Mouse (Mus musculus) kidney, adult 2 months (tissue): ENCODE measurements at regions not wholly inside any gene's neighbourhood (a gene's known extent, or its start where the extent isn't known, plus 50 kb on each side); places are given as distances from the start of the nearest gene placed in this dataset.

Source experiments
- DNase-seq: peaks from one replicate; pipeline ENCODE4 v3.0.0; 2021
- H3K27ac ChIP-seq: fragments of 200-500 bp; 2 replicates; pipeline ENCODE4 v1.5.1; 2012; ENCODE audit warnings: low read depth, low read length, control low read depth, inconsistent platforms; ENCODE audit not compliant: insufficient read depth
- H3K27me3 ChIP-seq: fragments of 200-500 bp; replicated peaks from 2 replicates; pipeline ENCODE4 v1.6.1; 2012; ENCODE audit warnings: mild to moderate bottlenecking, moderate library complexity, low read length, inconsistent platforms; ENCODE audit not compliant: control insufficient read depth, insufficient read depth
- H3K36me3 ChIP-seq: fragments of 200-500 bp; 2 replicates; pipeline ENCODE4 v1.6.1; 2012; ENCODE audit warnings: mild to moderate bottlenecking, moderate library complexity, low read length, inconsistent platforms; ENCODE audit not compliant: control insufficient read depth, insufficient read depth
- H3K4me1 ChIP-seq: fragments of 200-500 bp; 2 replicates; pipeline ENCODE4 v1.6.1; 2011; ENCODE audit warnings: low read length; ENCODE audit not compliant: control insufficient read depth, insufficient read depth
- H3K4me3 ChIP-seq: fragments of 200-500 bp; 2 replicates; pipeline ENCODE4 v1.5.1; 2011; ENCODE audit warnings: mild to moderate bottlenecking, low read depth, low read length, control low read depth; ENCODE audit not compliant: insufficient read depth
- CTCF ChIP-seq: fragments of 200-500 bp; conservative IDR thresholded peaks from 2 replicates; pipeline ENCODE4 v1.5.1; 2011; ENCODE audit warnings: low read depth, mild to moderate bottlenecking, control low read depth, low read length, moderate library complexity, mixed read lengths; ENCODE audit not compliant: insufficient read depth, insufficient read length
- POLR2A ChIP-seq: fragments of 200-500 bp; IDR thresholded peaks from one replicate; pipeline ENCODE4 v1.6.1; 2011; ENCODE audit warnings: low read depth, low read length, control low read depth
- WGBS: fragments of 180-500 bp; shearing (Covaris S2); methylation state at CpG from one replicate; pipeline ENCODE4 v1.1.7; 2018; 5-methylcytosine and 5-hydroxymethylcytosine counted together

- WGBS: 56% methylated on average over 5 of the region's 5 CpGs
- no peak overlapping the region for H3K27ac ChIP-seq
- DNase-seq: no peak
- no peaks in the 10 kb centered on the region for H3K4me1 ChIP-seq
- H3K27me3 ChIP-seq: no peaks in the 10 kb centered on the region
- H3K4me3 ChIP-seq: no peak overlapping the region
- TF ChIP-seq CTCF: no peak
- TF ChIP-seq POLR2A: no peak
- no peaks in the 10 kb centered on the region for H3K36me3 ChIP-seq
These were observed 174.7 kb upstream of the Ptbp2 start for GRCm38 (mm10) chr3:119958799-119959467.

GRCm38 (mm10) chr3:119957529-119957928 is 173.3 kb upstream of the Ptbp2 start:
- no peak overlapping the region for H3K4me3 ChIP-seq
- H3K36me3 ChIP-seq: no peaks in the 10 kb centered on the region
- TF ChIP-seq CTCF: no peak
- TF ChIP-seq POLR2A: no peak
- H3K27me3 ChIP-seq: no peaks in the 10 kb centered on the region
- H3K4me1 ChIP-seq: no peaks in the 10 kb centered on the region
- 94% methylated on average over 8 of the region's 8 CpGs for WGBS
- no peak overlapping the region for H3K27ac ChIP-seq
- no peak for DNase-seq

GRCm38 (mm10) chr3:119955745-119956615 is 171.7 kb upstream of the Ptbp2 start:
- Histone ChIP-seq H3K36me3 (no peaks in the 10 kb centered on the region), H3K4me3 (no peak overlapping the region), H3K4me1 (no peaks in the 10 kb centered on the region), H3K27ac (no peak overlapping the region), H3K27me3 (no peaks in the 10 kb centered on the region; the same call in 1 of the 2 replicates)
- TF ChIP-seq CTCF (no peak), POLR2A (no peak)
- WGBS: 67% methylated on average over 7 of the region's 7 CpGs
- DNase-seq: no peak

GRCm38 (mm10) chr3:119950721-119951120 is 166.5 kb upstream of the Ptbp2 start:
- TF ChIP-seq POLR2A (no peak), CTCF (no peak)
- peaks cover 1% of the 10 kb centered on the region; the same call in 1 of the 2 replicates for H3K27me3 ChIP-seq
- H3K4me3 ChIP-seq: no peak overlapping the region
- no peak for DNase-seq
- no peaks in the 10 kb centered on the region; the same call in 1 of the 2 replicates for H3K4me1 ChIP-seq
- H3K36me3 ChIP-seq: no peaks in the 10 kb centered on the region
- WGBS: 89% methylated on average over 3 of the region's 3 CpGs
- H3K27ac ChIP-seq: no peak overlapping the region

DNA sequence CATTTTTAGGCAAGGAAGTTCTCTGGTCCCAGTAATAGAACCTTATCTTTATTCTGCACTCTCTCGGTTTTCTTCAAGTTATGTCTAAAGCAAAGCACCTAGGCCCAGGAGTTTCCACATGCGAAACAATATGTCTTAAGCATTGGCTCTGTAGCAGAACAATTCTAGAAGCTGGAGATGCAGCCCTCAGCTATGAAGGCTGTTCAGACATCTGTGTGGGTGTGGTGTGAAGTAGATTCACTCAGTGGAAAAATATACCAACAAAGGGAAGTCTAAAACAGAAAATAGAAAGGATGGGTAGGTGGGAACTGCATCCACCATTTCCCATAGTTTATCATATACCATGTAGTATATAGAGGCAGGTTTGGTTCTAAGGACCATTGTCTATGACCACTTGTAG is 165.8 kb upstream of the Ptbp2 start:
- no peak overlapping the region for H3K4me3 ChIP-seq
- TF ChIP-seq CTCF: no peak
- no peak for TF ChIP-seq POLR2A
- 79% methylated on average over 2 of the region's 2 CpGs for WGBS

DNA sequence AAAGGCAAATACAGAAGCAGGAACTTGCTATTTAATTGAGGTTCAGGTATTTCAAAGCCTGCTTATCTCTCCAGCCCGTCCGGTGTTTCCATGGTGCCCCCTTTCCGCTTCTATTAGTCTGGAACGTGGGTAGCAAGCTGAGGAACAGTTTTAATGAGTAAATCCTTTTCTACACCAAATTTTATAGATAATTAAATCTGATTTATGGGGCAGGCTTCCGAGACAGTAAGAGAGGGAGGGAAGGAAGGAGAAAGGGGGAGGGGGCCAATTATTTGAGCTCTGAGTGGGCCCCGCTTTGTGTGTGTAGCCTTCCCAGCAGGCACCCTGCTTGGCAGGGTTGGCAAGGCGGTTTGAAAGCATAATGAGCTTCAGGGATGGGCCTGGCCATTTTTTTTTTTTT is 165.4 kb upstream of the Ptbp2 start:
- H3K36me3 ChIP-seq: no peaks in the 10 kb centered on the region
- no peak for DNase-seq
- H3K4me3 ChIP-seq: no peak overlapping the region
- H3K27ac ChIP-seq: no peak overlapping the region
- TF ChIP-seq POLR2A: no peak
- no peak for TF ChIP-seq CTCF
- H3K4me1 ChIP-seq: no peaks in the 10 kb centered on the region; the same call in 1 of the 2 replicates
- 16% methylated on average over 7 of the region's 7 CpGs for WGBS
- H3K27me3 ChIP-seq: peaks cover 1% of the 10 kb centered on the region; the same call in 1 of the 2 replicates

More for the DNA sequence above, 165.8 kb upstream of the Ptbp2 start:
- no peaks in the 10 kb centered on the region; the same call in 1 of the 2 replicates for H3K4me1 ChIP-seq
- no peaks in the 10 kb centered on the region for H3K36me3 ChIP-seq
- peaks cover 1% of the 10 kb centered on the region; the same call in 1 of the 2 replicates for H3K27me3 ChIP-seq
- no peak for DNase-seq
- H3K27ac ChIP-seq: no peak overlapping the region

- no peak overlapping the region for H3K27ac ChIP-seq
- TF ChIP-seq POLR2A (no peak), CTCF (no peak)
- peak; percentile 62 for DNase-seq
- WGBS: 12% methylated on average over 17 of the region's 17 CpGs
- H3K27me3 ChIP-seq: peaks cover 1% of the 10 kb centered on the region; the same call in 1 of the 2 replicates
- no peaks in the 10 kb centered on the region; the same call in 1 of the 2 replicates for H3K4me1 ChIP-seq
- no peaks in the 10 kb centered on the region for H3K36me3 ChIP-seq
- H3K4me3 ChIP-seq: no peak overlapping the region
These were observed 164.8 kb upstream of the Ptbp2 start for GRCm38 (mm10) chr3:119949041-119949470.
